Mouse (Mus musculus) limb, embryonic 10.5 days (tissue): ENCODE data around the gene Cd55. TPM values are rescaled to one million over a fixed set of nuclear protein-coding genes. Genes with fewer than 3 reads are reported as not detected.

ENCODE experiments used
- polyA plus RNA-seq: library from polyadenylated mRNA; unstranded; fragments of >200 nt; fragmentation: Nextera tagmentation; extraction: Ambion mirVana; gene quantifications from 2 replicates; pipeline ENCODE4 v1.2.1, GENCODE M21; 2016

Gene Cd55
- polyA plus RNA-seq, 1 experiment from 2014 or later: 1.7 TPM

Other genes starting within 250 kb of the Cd55 start
- not detected in 2 replicates for gene Cd55b, start 39.7 kb downstream of the Cd55 start, polyA plus RNA-seq
- gene Zp3r, start 166.9 kb upstream of the Cd55 start, polyA plus RNA-seq: not detected in 2 replicates
- gene C4bp, start 198.9 kb upstream of the Cd55 start, polyA plus RNA-seq: not detected in 2 replicates